ENCODE assay signal across 8 mouse cellular contexts in genomic region chr7:65643861-65644421, GRCm38 (mm10). TPM values are rescaled to one million over a fixed set of nuclear protein-coding genes. Genes with fewer than 3 reads are reported as not detected.
DNase-seq lines count a peak whose midpoint lies in the region; ATAC-seq and TF ChIP-seq lines count a peak whose summit lies in the region.

No protein-coding gene starts in this region.

- peak; percentile 2 for ATAC-seq in hindbrain, embryonic 12.5 days (ENCODE audit: low FRiP score)
- peak; percentile 48 for ATAC-seq in lung, postnatal 0 days

- DNase-seq in cerebellum, adult 11 months: peak; percentile 11
- DNase-seq in cerebellum, adult 8-10 months: no peak
- DNase-seq in lung, postnatal 0 days (ENCODE audit: low spot score): peak; percentile 74
- no peak for DNase-seq in right cerebral cortex, adult 2 months (ENCODE audit: low spot score in 2 of 2)
- no peak for DNase-seq in adrenal gland, postnatal 4 days (ENCODE audit: low spot score in 2 of 2)
- DNase-seq in layer of hippocampus, adult 9-11 months: no peak

- peaks cover 2% of the 10 kb centered on the region; the same call in 1 of the 2 replicates for H3K4me1 ChIP-seq in cortical plate, adult 2 months (ENCODE audit: control insufficient read depth, insufficient read depth, low read length)
- H3K4me1 ChIP-seq in hindbrain, embryonic 12.5 days: 0 out of 2 replicates have a peak, but pooled peaks cover 2% of the 10 kb centered on the region
- H3K4me1 ChIP-seq in lung, postnatal 0 days (ENCODE audit: insufficient read depth, low read depth, low read length): no peaks in the 10 kb centered on the region; the same call in 1 of the 2 replicates

- no peak overlapping the region for H3K9ac ChIP-seq in hindbrain, embryonic 12.5 days
- H3K9ac ChIP-seq in lung, postnatal 0 days (replicated peaks; ENCODE audit: low read depth): no peak overlapping the region

- no peak overlapping the region for H3K27ac ChIP-seq in cortical plate, adult 2 months (ENCODE audit: insufficient read depth, low read length)
- peak overlapping the region; percentile 9; the same call in 1 of the 2 replicates for H3K27ac ChIP-seq in hindbrain, embryonic 12.5 days
- no peak overlapping the region for H3K27ac ChIP-seq in lung, postnatal 0 days (ENCODE audit: low read length)

- TF ChIP-seq EP300 in lung, postnatal 0 days (IDR thresholded peaks at IDR 0.05): no peak

- H3K4me3 ChIP-seq in cortical plate, adult 2 months (ENCODE audit: insufficient read depth, low read length): peak overlapping the region; percentile 46
- peak overlapping the region; percentile 69 for H3K4me3 ChIP-seq in hindbrain, embryonic 12.5 days
- no peak overlapping the region for H3K4me3 ChIP-seq in lung, postnatal 0 days (ENCODE audit: low read depth, low read length)

- peaks cover 9% of the 10 kb centered on the region; the same call in 1 of the 2 replicates for H3K36me3 ChIP-seq in hindbrain, embryonic 12.5 days
- no peaks in the 10 kb centered on the region for H3K36me3 ChIP-seq in lung, postnatal 0 days (ENCODE audit: insufficient read depth, low read length)

- no peaks in the 10 kb centered on the region for H3K9me3 ChIP-seq in hindbrain, embryonic 12.5 days (replicated peaks)
- H3K9me3 ChIP-seq in lung, postnatal 0 days (ENCODE audit: low read length): no peaks in the 10 kb centered on the region

- TF ChIP-seq POLR2A in cortical plate, adult 2 months (IDR thresholded peaks at IDR 0.05; ENCODE audit: extremely low read depth, insufficient read depth, low read length): no peak

- TF ChIP-seq CTCF in cortical plate, adult 2 months (IDR thresholded peaks at IDR 0.05; ENCODE audit: extremely low read depth, insufficient read depth, low read length): no peak
- 0 out of 2 replicates have a peak, but pooled peaks have one; percentile 15 for TF ChIP-seq CTCF in lung, postnatal 0 days (IDR thresholded peaks at IDR 0.05)

- peaks cover 15% of the 10 kb centered on the region for H3K27me3 ChIP-seq in hindbrain, embryonic 12.5 days
- no peaks in the 10 kb centered on the region for H3K27me3 ChIP-seq in lung, postnatal 0 days (replicated peaks; ENCODE audit: insufficient read depth, low read length)

- H3K4me2 ChIP-seq in hindbrain, embryonic 12.5 days (replicated peaks): peak overlapping the region; percentile 75
- H3K4me2 ChIP-seq in lung, postnatal 0 days (replicated peaks; ENCODE audit: low read depth, low read length): peak overlapping the region; percentile 92

- 47% methylated on average over 6 of the region's 6 CpGs for WGBS in hindbrain, embryonic 12.5 days
- WGBS in lung, postnatal 0 days: 15% methylated on average over 6 of the region's 6 CpGs

RNA-seq across cellular contexts. Expression of gene Tarsl2, which starts 0.8 kb away (rescaled TPM):
- polyA plus RNA-seq in cortical plate, adult 2 months (2012; rRNA removed): 21.7 and 22.0 TPM in 2 replicates
- 14.6 and 15.8 TPM in 2 replicates for polyA plus RNA-seq in hindbrain, embryonic 12.5 days (2016; fragmentation: Nextera tagmentation; extraction: Ambion mirVana)
- polyA plus RNA-seq in lung, postnatal 0 days (2015; fragmentation: Nextera tagmentation; extraction: Ambion mirVana): 3.3 and 3.7 TPM in 2 replicates
- 10 to 100 TPM; 27.1 to 29.2 TPM for total RNA-seq in adrenal gland, postnatal 4 days (2021)

RNA-seq across cellular contexts. Expression of gene Tm2d3, which starts 47.0 kb away (rescaled TPM):
- polyA plus RNA-seq in cortical plate, adult 2 months (2012; rRNA removed): 113 and 118 TPM in 2 replicates
- 61.5 and 71.8 TPM in 2 replicates for polyA plus RNA-seq in hindbrain, embryonic 12.5 days (2016; fragmentation: Nextera tagmentation; extraction: Ambion mirVana)
- 65.4 and 69.8 TPM in 2 replicates for polyA plus RNA-seq in lung, postnatal 0 days (2015; fragmentation: Nextera tagmentation; extraction: Ambion mirVana)
- 10 to 100 TPM; 41.9 to 44.3 TPM for total RNA-seq in adrenal gland, postnatal 4 days (2021)

Comparison
In these comparisons a context has a peak if more than half of its experiments do, and no peak if none do; other contexts are left out.
1. DNase-seq: peak in cerebellum, adult 11 months (single experiment) and lung, postnatal 0 days (single experiment); none in cerebellum, adult 8-10 months (single experiment), right cerebral cortex, adult 2 months (0 of 2), adrenal gland, postnatal 4 days (0 of 2) and layer of hippocampus, adult 9-11 months (single experiment).